Mouse (Mus musculus) cerebellum, postnatal 25 days (tissue): Measurements from ENCODE around the gene Pitpnm2.

Source experiments
- DNase-seq, 2 experiments: peaks; one replicate each; pipeline ENCODE4 v3.0.0; 2021; ENCODE audit warnings: mixed read lengths in 2 of 2

Pitpnm2 gene

DNA sequence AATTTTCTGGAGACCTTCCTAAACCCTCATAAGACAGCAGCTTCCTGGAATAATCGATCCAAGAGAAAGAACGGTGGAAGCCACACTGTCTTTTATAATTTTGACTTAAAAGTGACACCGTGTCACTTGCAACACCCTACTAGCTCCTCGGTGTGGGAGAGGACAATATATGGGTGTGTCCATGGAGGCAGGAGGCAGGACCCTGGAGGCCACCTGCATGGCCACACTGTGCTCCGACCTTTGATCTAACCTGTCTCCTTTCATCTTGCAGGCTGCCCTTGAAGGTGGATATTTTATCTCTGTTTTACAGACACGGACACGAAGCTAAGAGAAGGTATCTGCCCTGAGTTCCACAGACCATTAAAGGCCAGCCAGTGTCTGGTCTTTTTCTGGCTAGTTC is 51.1 kb downstream of the Pitpnm2 start:
- DNase-seq = no peak

DNA sequence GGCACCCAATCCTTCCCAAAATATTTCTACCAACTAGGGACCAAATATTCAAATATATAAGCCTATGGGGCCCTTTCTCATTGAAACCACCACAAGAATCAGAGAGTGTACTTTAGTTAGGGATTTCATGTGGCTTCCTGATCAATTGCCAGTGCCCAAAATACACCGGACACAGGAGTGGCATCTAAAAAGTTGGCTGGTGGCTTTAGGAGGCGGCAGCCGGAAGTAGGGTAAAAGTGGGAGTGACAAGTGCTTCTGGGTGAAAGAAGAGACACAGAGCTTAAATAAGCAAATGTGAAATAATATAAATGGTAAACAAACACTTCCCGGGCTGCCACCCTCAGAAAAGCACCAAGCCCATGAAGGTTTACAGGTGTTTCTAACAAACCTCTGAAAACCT is 53.5 kb downstream of the Pitpnm2 start:
- DNase-seq = no peak

DNA sequence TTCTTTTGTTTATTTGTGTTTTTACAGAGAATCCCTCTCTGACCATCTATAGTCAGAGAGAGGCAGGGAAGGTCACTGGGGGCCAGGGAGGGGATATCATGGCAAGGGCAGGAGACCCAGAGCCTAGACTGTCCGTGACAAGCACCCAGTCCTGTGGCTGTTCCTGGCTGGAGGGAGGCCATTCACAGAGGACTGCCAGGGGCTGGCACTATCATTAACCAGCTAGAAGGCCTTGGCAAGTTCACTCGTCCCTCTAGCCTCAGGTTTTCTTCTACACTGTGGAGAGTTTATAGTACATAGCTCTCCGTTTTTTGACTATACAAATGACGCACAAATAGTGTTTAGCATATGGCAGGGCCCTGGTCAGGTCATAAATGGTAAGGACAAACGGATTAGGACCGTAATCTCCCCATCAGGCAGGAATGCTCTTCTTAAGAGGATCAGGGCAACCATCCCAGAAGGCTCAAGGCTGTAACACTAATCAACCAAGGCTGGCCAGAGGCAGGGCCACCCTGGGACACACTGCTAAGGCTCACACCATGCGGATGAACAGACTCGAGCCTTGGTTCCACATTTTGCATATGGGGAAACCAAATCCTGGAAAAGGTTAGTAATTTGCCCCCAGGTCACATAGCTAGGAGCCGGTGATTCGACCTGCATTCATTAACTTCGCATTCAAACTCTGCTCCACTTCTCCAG is 55.0 kb downstream of the Pitpnm2 start:
- DNase-seq = no peak

DNA sequence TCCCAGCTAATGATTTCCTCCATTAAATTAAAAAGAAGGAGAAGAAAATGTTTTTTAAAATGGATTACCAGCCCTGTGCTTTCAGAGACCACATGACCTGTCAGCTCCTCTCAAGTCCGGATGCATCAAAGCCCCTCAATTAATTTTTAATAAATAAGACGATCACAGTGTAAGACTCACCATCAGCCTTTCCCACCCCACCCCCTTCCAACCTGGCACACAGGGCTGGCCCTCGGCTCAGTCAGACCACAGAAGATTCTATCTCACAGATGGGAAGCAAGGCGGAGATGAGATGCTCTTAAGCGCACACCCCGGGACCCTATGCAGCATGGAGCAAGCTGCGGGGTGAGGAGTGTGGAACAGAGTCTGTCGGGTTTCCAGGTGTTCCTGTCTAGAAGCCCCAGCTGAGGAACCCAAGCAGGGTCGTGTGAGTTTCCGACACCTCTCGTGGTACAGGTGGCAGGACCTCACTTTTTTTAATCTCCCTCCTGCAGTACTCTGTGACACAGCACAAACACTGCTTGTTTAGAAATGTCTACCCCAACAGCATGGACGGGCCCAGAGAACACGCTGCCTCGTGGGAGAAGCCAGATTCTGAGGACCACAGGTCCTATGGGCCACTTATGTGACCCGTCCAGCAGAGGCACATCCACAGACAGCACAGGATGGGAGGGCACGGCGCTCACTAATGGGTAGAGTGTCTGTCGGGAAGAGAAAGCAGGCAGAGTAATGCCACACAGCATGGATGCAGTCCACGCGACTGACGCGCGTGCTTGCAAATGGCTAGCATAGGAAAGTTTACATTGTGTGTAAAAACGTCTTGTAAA is 56.1 kb downstream of the Pitpnm2 start:
- no peak for DNase-seq

DNA sequence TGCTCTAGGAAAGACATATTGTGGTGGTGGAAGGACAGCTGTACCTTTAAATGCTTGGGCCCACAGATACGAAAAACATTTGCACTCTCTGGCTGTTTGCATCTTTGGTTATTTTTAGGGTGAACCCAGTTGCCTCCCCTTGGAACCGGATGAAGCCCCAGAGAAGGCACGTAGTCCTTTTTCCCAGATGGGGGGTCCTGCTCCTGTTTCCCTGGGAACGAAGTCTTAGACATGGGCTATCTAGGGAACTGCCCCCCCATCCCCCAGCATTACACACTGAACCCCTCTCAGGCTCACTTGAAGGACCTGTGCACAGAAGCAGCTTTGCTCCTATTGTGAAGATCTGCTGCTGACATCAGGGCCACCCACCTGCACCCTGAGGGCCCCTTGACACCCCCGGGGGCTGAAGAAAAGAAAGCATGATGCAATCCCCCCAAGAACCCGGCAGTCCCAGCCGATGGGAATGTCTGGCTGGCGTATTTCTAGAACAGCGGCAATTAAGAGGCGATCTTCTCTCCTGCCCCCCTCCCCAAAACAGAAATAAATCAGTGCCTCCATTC is 56.8 kb downstream of the Pitpnm2 start:
- DNase-seq = no peak

DNA sequence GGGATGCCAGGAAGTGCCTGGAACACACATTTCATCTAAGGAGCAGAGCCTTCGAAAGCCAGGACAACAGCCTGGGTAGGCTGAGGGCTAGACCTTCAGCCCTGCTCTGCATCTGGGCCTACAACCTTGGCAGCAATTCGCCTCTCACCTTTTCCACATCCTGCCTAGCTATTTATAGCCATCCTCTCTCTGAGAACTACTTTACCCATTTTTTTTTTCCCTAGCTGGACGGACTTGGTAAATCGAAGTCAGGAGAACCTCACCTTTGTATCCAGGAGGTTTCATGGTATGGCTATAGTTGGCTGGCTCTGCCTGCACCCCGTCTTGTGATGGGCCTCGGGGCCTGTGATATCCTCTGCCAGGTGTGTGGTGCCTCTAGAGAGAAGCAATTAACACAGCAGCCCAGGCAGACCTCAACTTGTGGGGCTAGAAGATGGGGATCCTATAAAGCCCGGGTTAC is 57.3 kb downstream of the Pitpnm2 start:
- DNase-seq = no peak

DNA sequence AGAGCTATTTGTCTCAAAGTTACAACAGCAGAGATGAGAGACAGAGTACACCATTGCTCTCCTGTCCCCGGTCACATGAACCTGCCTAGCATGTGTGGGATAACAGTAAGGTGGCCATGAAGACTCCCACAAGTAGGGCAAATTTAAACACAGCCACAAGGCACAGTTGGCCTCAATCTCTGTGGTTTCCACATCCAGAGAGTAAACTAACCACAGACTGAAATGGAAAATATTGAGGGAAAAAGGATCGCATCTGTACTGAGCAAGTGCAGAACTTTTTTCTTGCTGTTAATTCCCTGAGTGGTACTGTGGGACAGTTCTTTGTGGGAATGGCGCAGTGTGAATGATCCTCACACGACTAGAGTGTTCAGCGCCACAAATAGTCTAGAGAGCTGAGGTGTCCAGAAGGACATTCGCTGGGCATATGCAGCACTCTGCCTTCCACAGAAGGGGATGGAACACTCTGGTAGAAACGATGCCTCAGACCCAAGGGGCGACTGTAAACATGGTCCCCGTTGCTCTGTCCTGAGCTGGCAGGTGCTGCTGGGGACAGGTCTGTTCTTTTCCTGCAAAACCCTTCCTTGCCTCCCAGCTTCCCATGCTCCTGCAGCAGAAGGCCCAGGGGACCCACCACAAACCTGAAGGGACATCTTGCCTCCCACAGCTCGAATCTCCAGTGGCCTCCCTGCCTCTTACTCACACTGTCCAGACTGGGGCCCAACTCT is 59.3 kb downstream of the Pitpnm2 start:
- no peak for DNase-seq

DNA sequence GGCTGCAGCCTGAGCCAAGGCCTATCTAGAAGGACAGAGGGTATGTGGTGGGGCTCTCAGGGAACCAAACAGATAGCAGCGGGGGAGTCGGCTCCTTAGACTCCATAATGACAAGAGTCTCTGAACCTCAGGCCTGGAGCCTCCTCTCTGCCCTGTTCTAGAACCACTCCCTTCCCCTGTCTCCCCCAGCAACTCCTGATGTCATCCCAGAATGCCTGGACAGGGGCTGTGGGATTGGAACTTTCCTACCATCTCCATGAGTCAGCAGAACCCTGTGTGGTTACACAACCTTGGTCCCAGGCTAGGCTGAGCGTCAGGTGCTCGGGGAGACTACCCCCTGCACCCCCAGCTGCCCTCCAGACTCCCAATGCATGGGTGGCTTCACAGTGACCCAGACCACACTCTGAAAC is 60.0 kb downstream of the Pitpnm2 start:
- DNase-seq = no peak

DNA sequence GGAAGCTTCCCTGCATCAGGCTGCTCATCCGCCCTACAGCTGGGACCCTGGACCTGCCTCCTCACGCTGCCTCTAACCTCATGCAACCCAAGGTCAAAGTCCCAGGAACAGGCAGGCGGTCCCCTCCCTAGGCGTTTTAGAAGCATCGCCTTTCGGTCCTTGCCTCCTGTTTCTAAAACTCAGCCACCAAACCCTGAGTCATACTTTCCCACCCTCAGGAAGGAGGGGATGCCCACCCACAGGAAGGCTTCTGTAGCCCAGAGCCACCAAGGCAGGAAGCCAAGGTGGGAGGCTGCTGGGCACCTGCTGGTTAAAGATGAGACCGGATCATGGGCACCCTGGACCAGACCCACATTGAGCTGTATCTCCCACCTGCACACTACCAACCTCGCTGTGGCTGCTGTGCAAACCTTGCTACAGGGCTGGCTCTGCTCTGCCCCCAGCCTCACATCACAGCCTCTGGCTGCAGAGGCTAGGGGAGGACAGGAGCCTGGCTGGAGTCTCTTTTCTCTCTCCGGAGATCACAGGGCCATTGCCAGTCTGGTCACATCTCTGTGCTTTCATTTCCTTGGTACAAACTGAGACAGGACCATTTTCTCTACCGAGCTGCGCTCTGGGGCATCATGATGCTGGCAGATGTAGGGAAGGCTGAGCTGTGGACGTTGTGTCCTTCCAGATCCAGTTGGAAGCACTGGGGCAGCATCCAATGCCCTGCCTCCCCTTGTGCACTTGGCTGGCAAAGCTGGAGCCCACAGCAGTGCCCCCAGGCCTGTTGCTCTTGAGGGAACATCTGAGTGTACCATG is 61.9 kb downstream of the Pitpnm2 start:
- peak in 1 of 2 experiments; percentile 44 for DNase-seq

DNA sequence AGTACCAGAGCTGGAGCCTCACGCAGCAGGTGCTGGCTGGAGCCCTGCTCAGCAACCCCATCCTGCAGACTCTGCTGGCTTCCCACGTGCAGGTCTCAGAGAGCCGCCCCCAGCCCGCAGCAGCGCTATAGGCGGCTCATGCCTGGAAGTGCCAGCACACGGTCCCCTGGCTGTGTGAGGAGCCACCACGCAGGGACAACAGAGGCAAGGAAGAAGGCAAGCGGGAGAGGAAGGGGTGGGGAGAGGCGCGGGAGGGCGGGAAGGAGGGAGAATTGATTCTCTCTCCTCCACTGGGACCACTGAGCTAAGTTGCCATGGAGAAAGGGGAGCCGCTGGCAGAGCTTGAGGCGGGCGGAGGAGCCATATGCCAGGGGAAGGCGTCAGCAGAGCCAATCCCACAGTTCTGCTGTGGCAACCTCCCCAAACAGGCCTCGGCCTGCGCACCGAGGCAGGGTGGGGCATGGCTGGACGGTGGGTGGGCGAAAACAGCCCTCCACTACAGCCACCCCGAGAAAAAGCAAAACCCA is 62.5 kb downstream of the Pitpnm2 start:
- peak; percentile 68 to 72 for DNase-seq

DNA sequence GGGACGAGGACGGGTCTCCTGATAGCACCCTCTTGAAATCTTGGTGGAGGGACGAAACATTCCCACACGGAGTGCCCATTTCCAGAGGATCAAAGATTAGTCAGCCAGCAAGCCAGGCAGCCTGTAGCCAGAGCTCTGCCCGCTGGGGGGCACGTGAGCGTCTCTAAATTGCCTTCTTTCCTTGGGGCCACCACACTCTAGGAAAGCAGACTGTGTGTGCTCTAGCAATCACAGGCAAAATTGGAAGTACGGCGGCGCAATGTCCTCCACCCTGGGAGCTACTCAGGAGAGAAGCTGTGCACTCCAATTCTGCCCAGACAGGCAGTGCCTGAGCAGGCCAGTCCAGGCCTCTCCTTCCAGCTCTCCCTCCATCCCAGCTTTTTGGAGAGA is 63.1 kb downstream of the Pitpnm2 start:
- DNase-seq = peak; percentile 66 to 70

DNA sequence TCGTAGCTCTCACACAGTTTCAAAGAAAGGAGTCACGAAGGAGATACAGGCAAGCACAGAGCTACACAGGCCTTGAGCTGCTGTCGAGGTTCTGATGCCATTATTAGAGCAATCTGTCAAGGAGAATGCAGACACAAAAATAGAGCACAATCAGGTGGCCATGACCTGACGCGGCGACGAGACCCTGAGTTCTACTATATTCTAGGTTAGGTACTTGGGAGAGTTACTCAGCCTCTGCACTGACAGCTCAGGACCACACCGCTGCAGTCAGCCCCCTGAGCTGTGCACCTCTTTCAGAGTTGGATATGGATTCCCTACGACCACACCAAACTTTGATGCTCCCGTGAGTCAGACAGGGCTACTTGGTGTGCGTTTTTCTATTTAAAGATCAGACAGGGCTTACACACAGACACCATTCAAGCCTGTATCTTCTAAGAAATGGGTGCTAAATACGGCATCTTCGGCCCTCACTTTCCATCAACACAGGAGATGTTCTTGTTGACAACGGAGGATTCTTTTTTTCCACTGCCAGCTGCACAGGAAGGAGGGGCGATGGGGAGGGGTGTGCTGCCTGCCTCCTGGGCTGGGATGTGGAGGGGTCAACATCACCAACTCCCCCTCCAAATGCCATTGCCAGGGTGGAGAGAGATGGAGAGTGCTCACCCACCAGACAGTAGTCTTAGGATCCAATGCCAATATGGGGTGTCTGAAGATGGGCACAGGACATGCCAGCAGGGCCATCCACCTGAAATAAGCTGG is 63.7 kb downstream of the Pitpnm2 start:
- DNase-seq = no peak

DNA sequence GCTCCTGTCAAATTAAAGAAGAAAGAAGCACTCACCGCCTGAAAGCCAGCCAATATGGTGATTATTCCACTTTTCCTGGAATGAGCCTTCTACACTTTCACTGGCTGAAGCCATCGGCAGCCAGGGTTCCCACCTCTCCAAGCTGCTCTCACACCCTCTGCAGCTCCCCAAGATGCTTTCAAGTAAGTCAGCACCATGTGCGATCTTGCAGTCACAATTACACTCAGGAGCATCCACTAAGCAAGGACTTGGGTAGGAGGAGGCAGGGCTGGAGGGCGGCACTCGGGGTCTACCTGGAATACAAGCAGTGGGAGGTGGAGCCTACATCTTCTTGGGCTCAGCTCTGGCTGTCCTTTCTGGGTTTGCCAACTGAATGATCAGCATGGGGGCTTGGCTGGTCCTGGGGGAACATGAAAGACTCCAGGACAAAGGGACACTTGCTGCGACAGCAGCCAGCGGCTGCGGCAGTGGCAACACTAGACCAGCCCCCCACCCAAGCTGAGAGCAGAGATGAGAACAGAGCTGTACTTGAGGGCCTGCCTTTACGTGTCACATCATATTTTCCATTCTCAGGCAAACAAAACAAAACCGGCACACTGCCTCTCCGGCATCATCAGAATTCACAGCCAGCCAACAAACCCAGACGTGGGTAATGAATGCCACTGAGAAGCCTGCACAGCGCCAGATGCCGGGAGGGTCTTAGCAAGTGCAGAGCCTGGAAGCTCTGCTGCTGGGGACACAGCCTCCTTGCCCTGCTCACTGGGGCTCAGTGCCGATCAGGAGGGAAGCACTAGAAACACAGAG is 64.5 kb downstream of the Pitpnm2 start:
- DNase-seq = no peak

DNA sequence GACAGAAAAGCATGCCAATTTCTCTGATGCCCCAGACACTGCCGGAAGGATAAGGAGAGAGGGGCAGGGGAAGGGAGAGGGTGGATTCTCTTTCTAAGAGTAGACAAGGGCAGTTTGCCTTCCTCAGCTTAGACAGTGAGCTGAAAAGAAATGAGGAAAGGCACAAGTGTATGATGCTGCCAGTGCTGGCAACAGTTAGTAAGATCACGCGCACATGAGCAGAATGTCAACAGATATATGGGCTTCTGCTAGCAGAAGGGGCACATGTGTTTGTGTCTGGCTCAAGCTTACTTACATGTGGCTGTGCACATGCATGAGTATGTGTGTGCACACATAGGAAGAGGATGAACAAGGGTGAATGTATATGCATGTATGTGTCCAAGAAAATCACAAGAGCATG is 65.4 kb downstream of the Pitpnm2 start:
- no peak for DNase-seq

DNA sequence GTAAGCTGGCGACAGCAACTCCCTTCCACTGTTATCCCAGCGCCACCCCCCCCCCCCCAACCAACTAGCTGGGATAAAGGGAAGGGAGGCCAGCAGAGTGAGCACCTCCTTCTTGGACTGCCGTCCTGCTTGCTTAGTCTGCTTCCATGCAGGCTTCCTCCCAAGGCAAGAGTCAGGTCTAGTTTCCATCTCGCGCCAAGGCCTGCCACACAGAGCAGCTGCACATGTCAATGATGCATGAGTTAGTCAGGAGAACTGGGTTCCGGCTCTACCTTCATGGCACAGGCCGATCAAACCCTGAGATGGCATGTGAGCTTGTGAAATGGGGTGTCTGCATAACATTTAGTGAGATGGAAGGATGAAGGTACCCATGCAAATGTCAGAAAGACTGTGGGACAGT is 66.9 kb downstream of the Pitpnm2 start:
- DNase-seq = no peak

DNA sequence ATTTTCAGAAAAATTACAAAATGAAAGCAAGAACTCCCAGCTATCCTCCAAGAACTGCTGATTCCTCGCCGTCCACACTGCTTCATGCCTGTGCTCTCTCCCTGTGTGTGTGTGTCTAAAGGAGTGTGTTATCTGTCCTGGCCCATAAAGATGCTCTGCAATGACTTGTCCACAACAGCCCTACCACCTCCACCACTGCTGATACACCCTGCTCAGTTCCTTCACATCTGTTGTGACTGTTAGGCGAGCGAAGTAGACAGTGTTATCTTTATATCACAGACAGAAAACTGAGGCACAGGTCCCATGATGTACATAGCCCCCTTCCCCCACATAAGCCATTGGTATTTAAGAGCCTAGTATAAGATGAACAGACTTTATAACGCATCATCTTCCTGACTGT is 67.5 kb downstream of the Pitpnm2 start:
- DNase-seq = no peak

DNA sequence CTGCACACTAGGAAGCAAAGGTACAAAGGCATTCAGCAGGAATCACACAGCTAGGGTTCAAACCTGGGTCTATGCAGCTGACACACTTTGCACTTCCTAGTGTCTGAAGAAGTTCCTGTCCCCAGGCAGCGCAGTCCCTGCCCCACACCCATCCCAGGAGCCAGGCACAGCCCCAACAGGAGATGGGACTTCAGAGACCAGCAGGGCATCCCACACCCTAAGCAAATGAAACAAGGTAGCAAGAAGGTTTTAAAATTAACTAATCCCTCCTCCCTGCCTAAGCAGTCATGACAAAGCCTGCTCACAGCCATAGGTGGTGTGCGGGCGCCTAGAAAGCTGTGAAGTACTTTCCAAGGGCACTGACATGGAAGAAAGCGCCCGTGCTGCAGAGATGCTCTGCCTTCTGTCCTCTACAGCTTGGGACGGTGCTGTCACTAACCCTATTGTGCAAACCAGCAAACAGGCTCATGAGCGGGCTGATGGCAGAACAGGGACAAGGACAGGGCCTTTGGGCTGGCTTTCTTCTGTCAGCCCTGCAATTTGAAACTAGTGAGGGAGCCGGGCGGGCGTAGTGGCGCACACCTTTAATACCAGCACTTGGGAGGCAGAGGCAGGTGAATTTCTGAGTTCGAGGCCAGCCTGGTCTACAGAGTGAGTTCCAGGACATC is 68.9 kb downstream of the Pitpnm2 start:
- DNase-seq = no peak

DNA sequence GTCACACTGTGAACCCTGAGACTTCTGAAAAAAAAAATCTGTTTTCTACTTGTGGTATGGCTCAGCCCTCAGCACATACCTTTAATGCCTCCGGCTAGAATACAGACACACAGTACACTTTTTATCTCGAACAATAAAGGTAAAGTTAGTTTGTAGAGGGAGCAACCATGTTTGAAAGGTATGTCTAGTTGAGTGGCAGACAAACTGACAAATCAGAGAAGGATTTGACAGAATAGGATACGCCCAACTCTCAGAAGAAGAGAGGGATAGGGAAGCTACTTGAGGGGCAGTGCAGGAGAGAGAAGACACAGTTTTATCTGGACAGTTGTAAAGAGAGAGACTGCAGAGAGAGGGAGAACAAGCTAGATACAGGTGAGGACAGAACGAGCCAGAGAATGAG is 70.1 kb downstream of the Pitpnm2 start:
- no peak for DNase-seq

DNA sequence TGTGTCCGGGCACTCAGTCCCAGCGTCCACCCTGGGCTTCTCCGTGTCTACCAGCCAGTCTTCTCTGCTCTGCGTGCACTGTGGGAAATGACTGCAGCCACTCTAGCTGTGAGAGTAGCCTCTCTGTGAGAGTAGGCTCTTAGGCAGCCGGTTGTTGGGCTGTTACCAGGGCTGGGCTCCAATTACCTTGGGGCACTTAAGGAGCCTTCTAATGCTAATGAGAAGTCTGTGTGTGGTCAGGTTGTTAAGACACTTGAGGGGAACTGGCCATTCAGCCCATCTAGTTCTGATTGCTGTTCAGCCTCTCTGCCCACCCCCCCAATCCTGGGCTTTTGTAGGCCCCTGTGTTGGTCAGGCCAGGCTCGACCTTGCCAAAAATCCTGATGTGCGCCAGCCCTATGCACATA is 72.8 kb downstream of the Pitpnm2 start:
- DNase-seq = peak in 1 of 2 experiments; percentile 40

DNA sequence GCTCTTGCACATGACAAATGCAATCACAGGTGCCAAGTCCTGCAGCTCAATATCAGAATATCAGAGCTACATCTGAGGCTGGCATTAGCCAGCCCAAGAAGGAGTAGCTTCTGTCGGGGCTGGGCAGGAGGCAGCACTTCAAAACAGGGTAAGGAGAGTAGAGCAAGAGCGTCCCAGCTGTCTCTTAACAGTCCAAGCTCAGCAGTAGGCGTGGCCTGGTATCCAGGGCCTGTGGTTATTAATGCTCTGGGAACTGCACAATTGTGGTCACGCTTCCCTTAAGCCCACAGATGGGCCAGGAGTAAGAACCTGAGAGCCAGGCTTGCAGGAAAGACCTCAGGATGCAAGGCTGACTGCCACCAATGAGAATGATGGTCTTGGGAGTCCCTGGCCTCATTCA is 74.4 kb downstream of the Pitpnm2 start:
- DNase-seq = no peak
